Mouse (Mus musculus) heart, embryonic 11.5 days (tissue): ENCODE results near the gene Rad18. TPM values are rescaled to one million over a fixed set of nuclear protein-coding genes. Genes with fewer than 3 reads are reported as not detected.
A peak's percentile ranks its signal among the peaks of the same experiment; 100 is the strongest.

ENCODE experiments used
- ATAC-seq: fragments of 200-750 bp; cut with Nextera tagmentation; replicated peaks from 2 replicates; pipeline ENCODE4 v1.8.0; 2017; ENCODE audit warnings: moderate library complexity; ENCODE audit not compliant: insufficient number of reproducible peaks, low FRiP score, low TSS enrichment
- H3K27ac ChIP-seq: fragments of 300-500 bp; sonication (generic); 2 replicates; pipeline ENCODE4 v1.5.1; 2014; ENCODE audit warnings: mild to moderate bottlenecking, low read depth, low read length
- H3K27me3 ChIP-seq: fragments of 300-500 bp; sonication (generic); 2 replicates; pipeline ENCODE4 v1.6.1; 2014; ENCODE audit warnings: mild to moderate bottlenecking, low read length, mixed read lengths; ENCODE audit not compliant: control insufficient read depth, insufficient read depth
- H3K36me3 ChIP-seq: fragments of 300-500 bp; sonication (generic); 2 replicates; pipeline ENCODE4 v1.6.1; 2014; ENCODE audit warnings: mild to moderate bottlenecking, low read length, moderate library complexity, mixed read lengths; ENCODE audit not compliant: control insufficient read depth, insufficient read depth
- H3K4me1 ChIP-seq: fragments of 300-500 bp; sonication (generic); 2 replicates; pipeline ENCODE4 v1.6.1; 2014; ENCODE audit warnings: low read length; ENCODE audit not compliant: control insufficient read depth, insufficient read depth
- H3K4me2 ChIP-seq: fragments of 300-500 bp; sonication (generic); 2 replicates; pipeline ENCODE4 v1.6.1; 2014; ENCODE audit warnings: mild to moderate bottlenecking, moderate library complexity
- H3K4me3 ChIP-seq: fragments of 300-500 bp; sonication (generic); 2 replicates; pipeline ENCODE4 v1.5.1; 2014; ENCODE audit warnings: low read depth, low read length
- H3K9ac ChIP-seq: fragments of 300-500 bp; sonication (generic); 2 replicates; pipeline ENCODE4 v1.6.1; 2014; ENCODE audit warnings: mild to moderate bottlenecking, low read depth, low read length, moderate library complexity
- H3K9me3 ChIP-seq: fragments of 300-500 bp; sonication (generic); replicated peaks from 2 replicates; pipeline ENCODE4 v1.6.1; 2016; ENCODE audit warnings: low read length; ENCODE audit not compliant: control insufficient read depth
- WGBS: fragments of 180-500 bp; shearing (Covaris S2); extraction: QIAGEN DNeasy Blood & Tissue Kit; methylation state at CpG from one replicate; pipeline ENCODE4 v1.1.7; 2014; ENCODE audit not compliant: insufficient replicate concordance; 5-methylcytosine and 5-hydroxymethylcytosine counted together
- polyA plus RNA-seq: library from polyadenylated mRNA; unstranded; fragments of >200 nt; fragmentation: Nextera tagmentation; extraction: Ambion mirVana; gene quantifications from 2 replicates; pipeline ENCODE4 v1.2.1, GENCODE M21; 2014

Gene Rad18
- polyA plus RNA-seq, 1 experiment from 2014 or later = 24.8 TPM

DNA sequence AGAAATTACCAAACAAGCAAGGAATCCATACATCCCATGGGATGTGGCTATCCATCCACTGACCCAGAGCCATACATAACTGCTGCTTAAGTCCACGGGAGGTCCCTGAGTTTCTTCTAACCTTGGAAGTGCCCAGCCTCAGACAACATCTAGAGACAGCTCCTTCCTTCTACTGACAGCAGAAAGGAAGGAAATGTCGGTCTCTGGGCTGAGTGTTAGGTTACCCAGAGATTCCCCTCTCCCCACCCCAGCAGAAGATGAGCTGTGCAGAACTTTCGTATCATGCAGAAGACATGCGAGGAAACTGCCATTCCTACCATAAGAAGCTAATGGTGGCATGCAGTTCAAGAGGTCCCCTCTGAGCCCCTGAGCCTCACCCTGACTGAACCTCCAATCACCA lies 109.5 kb downstream of the Rad18 start:
- Histone ChIP-seq H3K27ac (no peak overlapping the region), H3K4me2 (no peak overlapping the region), H3K27me3 (no peaks in the 10 kb centered on the region), H3K4me3 (no peak overlapping the region), H3K36me3 (no peaks in the 10 kb centered on the region), H3K9ac (no peak overlapping the region), H3K9me3 (no peaks in the 10 kb centered on the region), H3K4me1 (no peaks in the 10 kb centered on the region)
- WGBS = 65% methylated on average over 4 of the region's 4 CpGs
- no peak for ATAC-seq

DNA sequence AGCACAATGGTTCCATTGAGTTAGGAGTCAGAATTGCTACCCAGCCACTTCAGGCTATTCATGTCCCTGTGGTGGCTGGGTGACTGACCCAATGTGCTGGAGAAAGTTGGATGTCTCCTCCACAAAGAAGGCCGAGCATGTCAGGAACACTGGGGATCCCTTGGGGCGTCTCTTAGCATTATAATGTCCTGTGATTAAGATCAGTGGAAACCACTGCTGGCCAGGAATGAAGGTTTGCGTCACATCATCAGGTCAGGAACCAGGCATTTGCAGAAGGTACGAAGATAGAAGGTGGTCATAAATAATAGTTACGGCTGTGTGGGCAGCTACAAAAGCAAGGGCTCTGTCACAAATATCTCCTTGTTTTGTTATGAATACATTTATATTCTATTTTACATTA lies 111.5 kb downstream of the Rad18 start:
- ATAC-seq = no peak
- H3K27ac ChIP-seq = no peak overlapping the region
- H3K27me3 ChIP-seq = no peaks in the 10 kb centered on the region
- H3K9ac ChIP-seq = no peak overlapping the region
- no peak overlapping the region for H3K4me2 ChIP-seq
- H3K36me3 ChIP-seq = no peaks in the 10 kb centered on the region
- H3K4me3 ChIP-seq = no peak overlapping the region
- H3K9me3 ChIP-seq = no peaks in the 10 kb centered on the region
- WGBS = 87% methylated on average over 5 of the region's 5 CpGs
- no peaks in the 10 kb centered on the region for H3K4me1 ChIP-seq

DNA sequence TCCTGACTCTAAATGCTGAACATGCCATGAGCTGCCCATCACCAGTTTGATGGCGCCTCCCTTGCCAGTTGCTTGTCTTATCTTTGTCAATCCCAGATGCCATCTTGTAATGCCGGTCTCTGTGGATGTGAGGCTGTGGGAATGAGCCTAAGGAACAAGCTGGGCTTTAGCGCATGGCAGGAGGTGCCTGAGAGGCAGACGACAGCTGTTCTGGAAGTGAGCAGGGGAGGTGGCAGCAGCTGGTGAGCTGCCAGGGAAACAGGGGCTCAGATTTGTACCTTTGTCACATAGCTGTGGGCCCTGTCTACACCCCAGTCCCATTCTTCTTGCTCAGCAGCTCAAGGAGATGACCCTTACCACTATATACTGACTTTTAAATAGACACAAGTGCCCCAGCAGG lies 114.5 kb downstream of the Rad18 start:
- no peak overlapping the region for H3K27ac ChIP-seq
- ATAC-seq = no peak
- H3K27me3 ChIP-seq = no peaks in the 10 kb centered on the region

DNA sequence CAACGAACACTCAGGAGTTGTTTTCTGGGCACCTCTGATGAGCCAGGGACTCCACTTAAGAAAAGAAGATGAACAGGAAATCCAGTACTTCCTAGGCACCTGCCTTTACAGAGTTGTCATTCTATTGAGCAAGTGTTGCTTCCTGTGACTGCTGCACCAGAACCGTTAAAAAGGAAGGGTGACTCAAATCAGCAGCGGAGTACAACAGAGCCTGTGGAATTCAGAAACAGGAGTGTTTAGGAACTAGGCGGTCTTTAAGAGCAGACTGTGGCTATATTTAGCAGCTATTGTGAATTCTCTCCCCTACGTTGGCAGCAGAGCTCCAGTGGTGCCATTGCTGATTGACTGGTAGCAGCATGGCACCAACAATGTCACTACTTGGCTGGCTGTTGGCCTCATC lies 119.3 kb downstream of the Rad18 start:
- Histone ChIP-seq H3K4me1 (peaks cover 4% of the 10 kb centered on the region; the same call in 1 of the 2 replicates), H3K4me2 (no peak overlapping the region), H3K9me3 (no peaks in the 10 kb centered on the region), H3K9ac (no peak overlapping the region), H3K27me3 (no peaks in the 10 kb centered on the region), H3K27ac (peak overlapping the region; percentile 15; the same call in 1 of the 2 replicates), H3K36me3 (no peaks in the 10 kb centered on the region), H3K4me3 (no peak overlapping the region)
- 28% methylated on average over 5 of the region's 5 CpGs for WGBS
- ATAC-seq = no peak

More for the DNA sequence above, 114.5 kb downstream of the Rad18 start:
- Histone ChIP-seq H3K9ac (no peak overlapping the region), H3K4me1 (peaks cover 4% of the 10 kb centered on the region; the same call in 1 of the 2 replicates), H3K4me2 (no peak overlapping the region), H3K4me3 (no peak overlapping the region), H3K9me3 (no peaks in the 10 kb centered on the region), H3K36me3 (no peaks in the 10 kb centered on the region)
- WGBS = 70% methylated on average over 4 of the region's 4 CpGs

DNA sequence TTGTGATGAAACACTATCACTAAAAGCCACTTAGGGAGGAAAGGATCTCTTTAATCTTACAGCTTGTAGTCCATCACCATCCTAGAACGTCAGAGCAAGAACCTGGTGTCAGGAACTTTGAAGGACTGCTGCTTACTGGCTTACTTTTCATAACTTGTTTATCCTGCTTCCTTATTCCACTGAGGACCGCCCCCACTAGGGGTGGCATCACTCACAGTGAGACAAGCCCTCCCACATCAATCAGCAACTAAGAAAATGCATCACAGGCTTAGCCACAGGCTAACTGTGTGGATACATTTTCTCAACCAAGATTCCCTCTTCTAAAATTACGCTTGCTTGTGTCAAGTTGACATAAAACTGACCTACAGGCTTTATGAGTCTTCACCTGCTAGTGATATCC lies 121.9 kb downstream of the Rad18 start:
- H3K9ac ChIP-seq = no peak overlapping the region
- H3K4me2 ChIP-seq = no peak overlapping the region
- no peak overlapping the region for H3K27ac ChIP-seq
- 66% methylated on average over 3 of the region's 3 CpGs for WGBS
- H3K36me3 ChIP-seq = no peaks in the 10 kb centered on the region
- no peak for ATAC-seq
- no peak overlapping the region for H3K4me3 ChIP-seq
- H3K9me3 ChIP-seq = no peaks in the 10 kb centered on the region
- H3K27me3 ChIP-seq = no peaks in the 10 kb centered on the region; the same call in 1 of the 2 replicates
- H3K4me1 ChIP-seq = peaks cover 4% of the 10 kb centered on the region; the same call in 1 of the 2 replicates

DNA sequence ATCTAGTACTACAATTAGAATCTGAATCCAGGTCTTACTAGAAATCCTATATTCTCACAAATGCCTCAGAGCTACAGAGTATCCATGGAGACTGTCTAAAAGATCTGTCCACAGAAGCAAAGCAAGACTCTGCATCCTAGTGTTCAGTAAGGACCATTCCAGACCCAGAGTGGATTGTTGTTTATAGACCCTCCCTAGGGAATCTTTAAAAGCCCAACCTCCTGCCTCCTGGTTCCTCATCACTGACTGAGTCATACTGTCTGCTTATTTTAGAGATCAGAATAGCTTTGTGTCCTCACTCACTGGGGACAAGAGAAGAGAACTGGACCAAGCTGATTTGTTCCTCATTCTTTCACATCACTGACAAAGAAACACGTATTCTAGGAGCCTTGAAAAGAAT lies 126.1 kb downstream of the Rad18 start:
- ATAC-seq = no peak
- no peaks in the 10 kb centered on the region for H3K36me3 ChIP-seq
- 60% methylated on average over 1 of the region's 1 CpGs for WGBS

More for the DNA sequence above, 126.1 kb downstream of the Rad18 start:
- Histone ChIP-seq H3K9me3 (no peaks in the 10 kb centered on the region), H3K4me3 (no peak overlapping the region), H3K27me3 (no peaks in the 10 kb centered on the region; the same call in 1 of the 2 replicates), H3K27ac (no peak overlapping the region), H3K4me1 (no peaks in the 10 kb centered on the region), H3K4me2 (no peak overlapping the region), H3K9ac (no peak overlapping the region)

Other genes starting within 250 kb of the Rad18 start
- 59.6 and 64.9 TPM in 2 replicates for gene Cav3, start 237.2 kb downstream of the Rad18 start, polyA plus RNA-seq
- gene Oxtr, start 206.7 kb downstream of the Rad18 start, polyA plus RNA-seq = 0.13 and 0.26 TPM in 2 replicates